Mouse (Mus musculus) limb, embryonic 10.5 days (tissue): ENCODE data around the gene Morn5. TPM values are rescaled to one million over a fixed set of nuclear protein-coding genes. Genes with fewer than 3 reads are reported as not detected.
A peak's percentile ranks its signal among the peaks of the same experiment; 100 is the strongest.

Experiments
- DNase-seq: peaks from one replicate; pipeline ENCODE4 v3.0.0-alpha.2; 2017; ENCODE audit warnings: low spot score
- H3K27ac ChIP-seq: fragments of 300-500 bp; sonication (generic); 2 replicates; pipeline ENCODE4 v1.5.1; 2016; ENCODE audit warnings: mild to moderate bottlenecking
- H3K27me3 ChIP-seq: fragments of 300-500 bp; sonication (generic); 2 replicates; pipeline ENCODE4 v1.6.1; 2016; ENCODE audit warnings: low read depth, mild to moderate bottlenecking; ENCODE audit not compliant: poor library complexity, severe bottlenecking
- H3K36me3 ChIP-seq: fragments of 300-500 bp; sonication (generic); 2 replicates; pipeline ENCODE4 v1.6.1; 2016; ENCODE audit warnings: mild to moderate bottlenecking, moderate library complexity
- H3K4me1 ChIP-seq: fragments of 300-500 bp; sonication (generic); 2 replicates; pipeline ENCODE4 v1.6.1; 2016
- H3K4me3 ChIP-seq: fragments of 300-500 bp; sonication (generic); 2 replicates; pipeline ENCODE4 v1.5.1; 2016; ENCODE audit warnings: mild to moderate bottlenecking, moderate library complexity
- H3K9me3 ChIP-seq: fragments of 300-500 bp; sonication (generic); replicated peaks from 2 replicates; pipeline ENCODE4 v1.6.1; 2016; ENCODE audit warnings: mild to moderate bottlenecking
- WGBS: fragments of 180-500 bp; shearing (Covaris S2); methylation state at CpG from one replicate; pipeline ENCODE4 v1.1.7; 2016; 5-methylcytosine and 5-hydroxymethylcytosine counted together
- polyA plus RNA-seq: library from polyadenylated mRNA; unstranded; fragments of >200 nt; fragmentation: Nextera tagmentation; extraction: Ambion mirVana; gene quantifications from 2 replicates; pipeline ENCODE4 v1.2.1, GENCODE M21; 2016

Morn5 gene
- polyA plus RNA-seq, 1 experiment from 2014 or later, result 0.35 TPM

- no peaks in the 10 kb centered on the region for H3K36me3 ChIP-seq
- WGBS, result 1% methylated on average over 28 of the region's 28 CpGs
- H3K4me3 ChIP-seq, result peak overlapping the region; percentile 51
- peaks cover 47% of the 10 kb centered on the region for H3K4me1 ChIP-seq
- H3K9me3 ChIP-seq, result no peaks in the 10 kb centered on the region
- DNase-seq, result peak; percentile 60
- no peak overlapping the region for H3K27ac ChIP-seq
- peaks cover 100% of the 10 kb centered on the region for H3K27me3 ChIP-seq
These were observed 52.8 kb downstream of the Morn5 start for GRCm38 (mm10) chr2:36101866-36102558.

DNA sequence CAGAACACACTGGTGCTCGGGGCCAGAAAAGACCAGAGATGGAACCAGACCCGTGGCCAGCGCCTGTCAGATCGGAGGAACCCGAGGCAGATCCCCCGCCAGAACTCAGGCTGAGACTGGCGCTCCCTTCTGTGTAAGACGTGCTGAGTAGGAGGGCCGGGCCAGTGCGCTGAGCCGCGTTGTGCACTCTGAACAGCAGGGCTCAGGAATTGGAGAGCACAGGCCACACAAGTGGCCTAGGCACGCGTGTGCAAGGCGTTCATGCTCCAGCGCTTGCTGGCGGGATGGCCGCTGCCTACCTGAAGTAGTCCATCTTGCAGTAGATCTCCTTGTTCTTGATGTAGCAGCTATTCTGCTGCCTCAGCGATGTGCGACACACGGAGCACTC, 53.3 kb downstream of the Morn5 start:
- Histone ChIP-seq H3K9me3 (no peaks in the 10 kb centered on the region), H3K27ac (no peak overlapping the region), H3K4me1 (peaks cover 47% of the 10 kb centered on the region), H3K36me3 (no peaks in the 10 kb centered on the region), H3K27me3 (peaks cover 100% of the 10 kb centered on the region), H3K4me3 (peak overlapping the region; percentile 51)
- peak; percentile 73 for DNase-seq
- WGBS, result under 1% methylated on average over 21 of the region's 21 CpGs

DNA sequence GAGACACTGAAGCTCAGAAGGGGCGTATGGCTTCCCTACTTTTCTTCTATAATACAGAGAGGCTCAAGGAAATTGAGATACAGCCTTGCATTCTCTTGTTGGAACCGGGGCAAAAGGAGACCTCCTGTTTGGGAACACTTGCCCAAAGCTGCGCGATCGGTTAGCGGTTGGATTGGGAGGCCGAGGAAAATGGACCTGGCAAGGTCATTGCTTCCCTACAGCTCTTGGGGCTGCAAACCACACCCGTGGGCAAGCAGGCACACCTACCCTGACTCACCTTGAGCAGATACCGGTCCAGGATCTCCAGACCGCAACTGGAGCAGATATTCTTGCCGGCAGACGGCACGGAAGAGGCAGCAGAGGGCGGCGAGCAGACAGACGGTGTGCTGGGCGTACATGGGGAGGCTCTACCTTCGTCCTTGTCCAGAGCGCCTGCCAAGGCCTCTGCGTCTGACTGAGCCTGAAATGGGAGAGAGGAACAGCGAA, 53.9 kb downstream of the Morn5 start:
- H3K36me3 ChIP-seq, result no peaks in the 10 kb centered on the region
- H3K9me3 ChIP-seq, result no peaks in the 10 kb centered on the region
- H3K27ac ChIP-seq, result no peak overlapping the region
- peaks cover 100% of the 10 kb centered on the region for H3K27me3 ChIP-seq
- peak overlapping the region; percentile 51 for H3K4me3 ChIP-seq
- under 1% methylated on average over 21 of the region's 21 CpGs for WGBS
- H3K4me1 ChIP-seq, result peaks cover 47% of the 10 kb centered on the region
- DNase-seq, result peak; percentile 53

GRCm38 (mm10) chr2:36103555-36104367, 54.5 kb downstream of the Morn5 start:
- peak; percentile 75 for DNase-seq
- Histone ChIP-seq H3K4me1 (peaks cover 50% of the 10 kb centered on the region), H3K27me3 (peaks cover 100% of the 10 kb centered on the region), H3K27ac (0 out of 2 replicates have a peak overlapping the region, but pooled peaks have one; percentile 16), H3K36me3 (no peaks in the 10 kb centered on the region), H3K9me3 (no peaks in the 10 kb centered on the region), H3K4me3 (peak overlapping the region; percentile 51)
- under 1% methylated on average over 38 of the region's 38 CpGs for WGBS

DNA sequence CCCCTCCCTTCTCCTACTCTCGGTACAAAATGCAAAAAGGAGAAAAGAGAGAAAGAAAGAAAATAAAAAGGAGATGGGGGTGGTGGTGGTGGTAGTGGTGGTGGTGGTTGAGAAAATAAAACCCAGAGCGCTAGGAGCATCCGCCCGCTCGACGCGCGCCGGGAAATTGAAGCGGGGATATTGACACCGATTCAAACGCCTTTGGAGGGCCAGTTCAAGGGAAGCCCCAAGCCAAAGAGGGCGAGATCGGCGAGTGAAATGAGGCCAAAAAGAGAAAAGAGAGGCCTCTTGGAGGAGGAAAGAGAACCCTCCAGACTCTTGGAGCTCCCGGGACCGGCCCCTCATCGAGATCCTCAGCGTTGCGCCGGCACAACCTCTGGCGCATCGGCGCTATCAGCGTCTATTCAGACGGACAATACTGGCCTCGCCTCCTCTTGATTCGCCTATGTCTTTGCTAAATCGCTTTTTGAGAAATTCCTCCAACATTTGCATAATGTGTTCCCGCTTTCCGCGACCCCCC, 55.2 kb downstream of the Morn5 start:
- Histone ChIP-seq H3K36me3 (no peaks in the 10 kb centered on the region), H3K27ac (no peak overlapping the region), H3K4me1 (peaks cover 50% of the 10 kb centered on the region), H3K27me3 (peaks cover 100% of the 10 kb centered on the region), H3K4me3 (peak overlapping the region; percentile 51), H3K9me3 (no peaks in the 10 kb centered on the region)
- peak; percentile 69 for DNase-seq
- WGBS, result under 1% methylated on average over 32 of the region's 32 CpGs

GRCm38 (mm10) chr2:36104956-36105741, 55.9 kb downstream of the Morn5 start, which contains the start of gene Lhx6:
Gene Lhx6, minus strand, starts transcription at chr2:36105408.
- peak; percentile 72 for DNase-seq
- Histone ChIP-seq H3K4me1 (peaks cover 47% of the 10 kb centered on the region), H3K9me3 (no peaks in the 10 kb centered on the region), H3K4me3 (peak within 1 kb of the TSS; percentile 51), H3K36me3 (no peaks in the 10 kb centered on the region), H3K27ac (peak within 1 kb of the TSS; percentile 39; the same call in 1 of the 2 replicates), H3K27me3 (peaks cover 100% of the 10 kb centered on the region)
- WGBS, result under 1% methylated on average over 57 of the region's 58 CpGs

DNA sequence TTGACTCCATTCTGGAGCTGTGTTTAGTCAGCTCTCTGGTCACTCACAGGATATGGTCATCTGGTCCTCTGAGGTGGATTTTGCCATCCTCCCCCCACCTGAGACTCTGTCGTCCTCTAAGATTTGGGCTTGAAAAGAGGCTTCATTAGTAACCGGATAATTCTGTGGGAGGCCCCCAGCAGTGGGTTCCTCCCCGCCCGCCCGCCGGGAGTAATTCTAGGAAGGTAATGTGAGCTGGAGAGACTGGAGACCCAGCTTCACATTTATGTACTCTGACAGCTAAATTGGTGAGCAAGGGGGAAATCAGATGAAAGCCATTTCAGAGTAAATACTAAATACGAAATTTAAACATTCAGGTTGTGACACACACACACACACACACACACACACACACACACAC, 59.4 kb downstream of the Morn5 start:
- peaks cover 86% of the 10 kb centered on the region for H3K27me3 ChIP-seq

GRCm38 (mm10) chr2:36112632-36113031, 63.4 kb downstream of the Morn5 start:
- 82% methylated on average over 3 of the region's 3 CpGs for WGBS
- H3K27me3 ChIP-seq, result peaks cover 46% of the 10 kb centered on the region
- H3K36me3 ChIP-seq, result peaks cover 23% of the 10 kb centered on the region
- H3K4me1 ChIP-seq, result peaks cover 4% of the 10 kb centered on the region; the same call in 1 of the 2 replicates
- no peak overlapping the region for H3K27ac ChIP-seq
- no peak for DNase-seq
- no peak overlapping the region for H3K4me3 ChIP-seq
- no peaks in the 10 kb centered on the region for H3K9me3 ChIP-seq

More for the DNA sequence above, 59.4 kb downstream of the Morn5 start:
- H3K4me3 ChIP-seq, result no peak overlapping the region
- no peak for DNase-seq
- H3K27ac ChIP-seq, result no peak overlapping the region
- 7% methylated on average over 7 of the region's 7 CpGs for WGBS
- no peaks in the 10 kb centered on the region for H3K9me3 ChIP-seq
- H3K36me3 ChIP-seq, result no peaks in the 10 kb centered on the region
- peaks cover 24% of the 10 kb centered on the region for H3K4me1 ChIP-seq

DNA sequence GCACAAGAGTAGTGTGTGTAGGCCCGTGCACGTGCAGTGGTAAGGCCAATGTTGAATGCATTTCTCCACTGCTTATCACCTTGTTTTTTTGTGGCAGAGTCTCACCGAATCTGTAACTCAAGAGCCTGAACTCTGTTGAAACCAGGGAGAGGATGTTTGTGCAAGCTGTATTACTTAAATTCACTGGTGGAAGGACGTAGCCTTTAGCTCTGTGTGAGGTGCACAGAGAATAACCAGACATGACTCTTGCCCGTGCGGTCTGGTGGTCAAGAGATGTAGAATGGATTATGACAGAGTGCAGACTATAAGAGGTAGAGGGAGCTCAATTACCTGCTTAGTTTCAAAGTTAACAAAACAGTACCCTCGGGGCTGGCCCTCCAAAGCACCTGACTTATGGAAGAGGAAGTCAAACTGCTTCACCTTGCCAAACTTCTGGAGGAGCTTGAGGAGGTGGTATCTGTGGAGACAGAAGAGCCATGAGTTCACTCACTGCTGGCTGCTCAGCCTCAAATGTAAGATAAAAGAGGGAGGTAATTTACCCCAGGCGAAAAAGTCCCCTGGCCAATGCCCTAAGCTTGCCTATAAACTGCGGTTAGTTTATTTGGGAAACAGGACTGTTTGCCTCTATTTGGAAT, 77.7 kb downstream of the Morn5 start:
- H3K4me3 ChIP-seq, result no peak overlapping the region
- H3K27me3 ChIP-seq, result no peaks in the 10 kb centered on the region
- WGBS, result 94% methylated on average over 9 of the region's 9 CpGs
- no peak for DNase-seq
- H3K4me1 ChIP-seq, result no peaks in the 10 kb centered on the region
- H3K36me3 ChIP-seq, result peaks cover 93% of the 10 kb centered on the region
- H3K9me3 ChIP-seq, result no peaks in the 10 kb centered on the region
- no peak overlapping the region for H3K27ac ChIP-seq

GRCm38 (mm10) chr2:36127973-36128372, 78.7 kb downstream of the Morn5 start:
- H3K27me3 ChIP-seq, result no peaks in the 10 kb centered on the region
- H3K9me3 ChIP-seq, result no peaks in the 10 kb centered on the region
- H3K4me3 ChIP-seq, result no peak overlapping the region
- H3K27ac ChIP-seq, result no peak overlapping the region
- 86% methylated on average over 4 of the region's 4 CpGs for WGBS
- DNase-seq, result no peak
- H3K4me1 ChIP-seq, result no peaks in the 10 kb centered on the region
- peaks cover 93% of the 10 kb centered on the region for H3K36me3 ChIP-seq

GRCm38 (mm10) chr2:36129051-36129450, 79.8 kb downstream of the Morn5 start:
- Histone ChIP-seq H3K36me3 (peaks cover 93% of the 10 kb centered on the region), H3K4me1 (no peaks in the 10 kb centered on the region), H3K4me3 (no peak overlapping the region), H3K9me3 (no peaks in the 10 kb centered on the region), H3K27me3 (no peaks in the 10 kb centered on the region), H3K27ac (no peak overlapping the region)
- DNase-seq, result no peak
- WGBS, result 78% methylated on average over 3 of the region's 3 CpGs
